Mouse (Mus musculus): ENCODE data around the gene Ripor1.

Ripor1 gene

GRCm38 (mm10) chr8:105629337-105629736, 24.3 kb downstream of the Ripor1 start:
- no peak for DNase-seq (ENCODE audit: low spot score)

GRCm38 (mm10) chr8:105634771-105635458, 29.9 kb downstream of the Ripor1 start:
- no peak for DNase-seq (ENCODE audit: low spot score)

GRCm38 (mm10) chr8:105635481-105635880, 30.4 kb downstream of the Ripor1 start:
- no peak for DNase-seq (ENCODE audit: low spot score)

GRCm38 (mm10) chr8:105636018-105636962, 31.2 kb downstream of the Ripor1 start, which contains the start of gene Ctcf:
Gene Ctcf, plus strand, starts transcription at chr8:105636568.
- DNase-seq (ENCODE audit: low spot score) = peak; percentile 87

GRCm38 (mm10) chr8:105636963-105637510, 32.0 kb downstream of the Ripor1 start, which contains the start of gene Agrp:
Gene Agrp, minus strand, starts transcription at chr8:105637393.
- DNase-seq (ENCODE audit: low spot score) = peak; percentile 25

- no peak for DNase-seq (ENCODE audit: low spot score)
These were observed 32.6 kb downstream of the Ripor1 start for GRCm38 (mm10) chr8:105637601-105638041.

- no peak for DNase-seq (ENCODE audit: low spot score)
These were observed 33.5 kb downstream of the Ripor1 start for GRCm38 (mm10) chr8:105638510-105638909.

GRCm38 (mm10) chr8:105639835-105640234, 34.8 kb downstream of the Ripor1 start:
- no peak for DNase-seq (ENCODE audit: low spot score)

- no peak for DNase-seq (ENCODE audit: low spot score)
These were observed 35.5 kb downstream of the Ripor1 start for GRCm38 (mm10) chr8:105640511-105640910.

GRCm38 (mm10) chr8:105645205-105645604, 40.1 kb downstream of the Ripor1 start:
- DNase-seq (ENCODE audit: low spot score) = no peak

- no peak for DNase-seq (ENCODE audit: low spot score)
These were observed 43.9 kb downstream of the Ripor1 start for GRCm38 (mm10) chr8:105648929-105649328.

- DNase-seq (ENCODE audit: low spot score) = no peak
These were observed 52.6 kb downstream of the Ripor1 start for GRCm38 (mm10) chr8:105657641-105658040.

GRCm38 (mm10) chr8:105661167-105661566, 56.1 kb downstream of the Ripor1 start:
- no peak for DNase-seq (ENCODE audit: low spot score)

Data from urinary bladder, postnatal 25 days (tissue).